Mouse (Mus musculus) liver, embryonic 13.5 days (tissue): ENCODE measurements around the gene Mpz. TPM values are rescaled to one million over a fixed set of nuclear protein-coding genes. Genes with fewer than 3 reads are reported as not detected.
"Not testable (repeated sequence)": the region's sequence is repeated elsewhere in the genome, so short reads cannot be mapped to it uniquely, and the experiment has no call there.

Experiments used
- ATAC-seq: fragments of 200-750 bp; cut with Nextera tagmentation; 2 replicates; pipeline ENCODE4 v1.8.0; 2017; ENCODE audit warnings: low read depth, mild to moderate bottlenecking, moderate number of reproducible peaks, moderate library complexity
- DNase-seq: peaks from one replicate; pipeline ENCODE4 v3.0.0; 2022
- H3K27ac ChIP-seq: fragments of 300-500 bp; sonication (generic); 2 replicates; pipeline ENCODE4 v1.5.1; 2015; ENCODE audit warnings: moderate library complexity, mild to moderate bottlenecking, inconsistent platforms
- H3K27me3 ChIP-seq: fragments of 300-500 bp; sonication (generic); 2 replicates; pipeline ENCODE4 v1.6.1; 2015; ENCODE audit warnings: mild to moderate bottlenecking, inconsistent platforms
- H3K36me3 ChIP-seq: fragments of 300-500 bp; sonication (generic); 2 replicates; pipeline ENCODE4 v1.6.1; 2015; ENCODE audit warnings: mild to moderate bottlenecking, inconsistent platforms
- H3K4me1 ChIP-seq: fragments of 300-500 bp; sonication (generic); replicated peaks from 2 replicates; pipeline ENCODE4 v1.6.1; 2015; ENCODE audit warnings: inconsistent platforms
- H3K4me2 ChIP-seq: fragments of 300-500 bp; sonication (generic); 2 replicates; pipeline ENCODE4 v1.6.1; 2015; ENCODE audit warnings: inconsistent platforms, mild to moderate bottlenecking, moderate library complexity
- H3K4me3 ChIP-seq: fragments of 300-500 bp; sonication (generic); replicated peaks from 2 replicates; pipeline ENCODE4 v1.5.1; 2015; ENCODE audit warnings: mild to moderate bottlenecking, inconsistent platforms
- H3K9ac ChIP-seq: fragments of 300-500 bp; sonication (generic); 2 replicates; pipeline ENCODE4 v1.6.1; 2015; ENCODE audit warnings: mild to moderate bottlenecking, inconsistent platforms
- H3K9me3 ChIP-seq: fragments of 300-500 bp; sonication (generic); replicated peaks from 2 replicates; pipeline ENCODE4 v1.6.1; 2016; ENCODE audit warnings: inconsistent platforms
- WGBS: fragments of 180-500 bp; shearing (Covaris S2); methylation state at CpG from one replicate; pipeline ENCODE4 v1.1.7; 2015; ENCODE audit not compliant: insufficient replicate concordance; 5-methylcytosine and 5-hydroxymethylcytosine counted together
- polyA plus RNA-seq: library from polyadenylated mRNA; unstranded; fragments of >200 nt; fragmentation: Nextera tagmentation; extraction: Ambion mirVana; gene quantifications from 2 replicates; pipeline ENCODE4 v1.2.1, GENCODE M21; 2015

The Mpz gene
- polyA plus RNA-seq, 1 experiment from 2014 or later, result not detected

DNA sequence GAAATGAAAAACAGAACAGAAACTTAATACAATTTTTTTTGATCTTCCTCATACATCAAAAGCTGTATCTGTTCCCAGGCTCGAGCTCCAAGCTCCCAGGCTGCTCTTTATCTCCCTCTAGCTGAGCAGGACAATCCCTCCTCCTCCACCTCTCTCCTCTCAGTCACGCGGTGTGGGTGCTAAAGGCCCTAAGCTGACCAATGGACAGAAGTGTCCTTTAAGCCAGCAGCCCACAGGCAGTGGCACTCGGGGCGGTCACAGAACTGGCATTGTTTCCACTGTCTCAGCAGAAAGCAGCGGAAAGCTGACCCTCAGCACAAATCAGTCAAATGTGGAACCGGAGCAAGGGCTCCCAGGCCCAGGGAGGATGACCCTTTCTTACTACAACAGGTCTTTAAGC, 21.3 kb upstream of the Mpz start:
- Histone ChIP-seq H3K4me2 (no peak overlapping the region), H3K4me3 (no peak overlapping the region), H3K27me3 (no peaks in the 10 kb centered on the region), H3K9ac (no peak overlapping the region), H3K36me3 (peaks cover 60% of the 10 kb centered on the region), H3K27ac (no peak overlapping the region; the same call in 1 of the 2 replicates), H3K4me1 (peaks cover 16% of the 10 kb centered on the region), H3K9me3 (no peaks in the 10 kb centered on the region)
- ATAC-seq, result no peak
- WGBS, result 65% methylated on average over 7 of the region's 7 CpGs
- DNase-seq, result no peak

DNA sequence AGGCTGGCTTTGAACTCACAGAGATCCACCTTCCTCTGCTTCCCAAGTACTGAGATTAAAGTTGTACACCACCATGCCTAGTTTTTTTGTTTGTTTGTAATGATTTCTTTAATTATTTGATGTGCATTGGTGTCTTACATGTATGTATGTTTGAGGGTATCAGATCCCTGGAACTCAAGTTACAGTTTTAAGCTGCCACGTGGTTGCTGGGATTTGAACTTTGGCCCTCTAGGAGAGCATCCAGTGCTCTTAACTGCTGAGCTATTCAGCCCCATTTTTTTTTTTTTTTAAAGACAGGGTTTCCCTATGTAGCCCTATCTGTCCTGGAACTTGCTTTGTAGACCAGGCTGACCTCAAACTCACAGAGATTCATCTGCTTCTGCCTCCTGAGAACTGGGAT, 19.5 kb upstream of the Mpz start:
- no peak overlapping the region for H3K4me2 ChIP-seq
- no peak for DNase-seq
- peaks cover 8% of the 10 kb centered on the region; the same call in 1 of the 2 replicates for H3K4me1 ChIP-seq
- no peak overlapping the region for H3K27ac ChIP-seq
- peaks cover 77% of the 10 kb centered on the region for H3K36me3 ChIP-seq
- no peak overlapping the region for H3K9ac ChIP-seq
- ATAC-seq, result no peak
- H3K4me3 ChIP-seq, result no peak overlapping the region
- H3K27me3 ChIP-seq, result no peaks in the 10 kb centered on the region
- H3K9me3 ChIP-seq, result no peaks in the 10 kb centered on the region
- 83% methylated on average over 1 of the region's 1 CpGs for WGBS

DNA sequence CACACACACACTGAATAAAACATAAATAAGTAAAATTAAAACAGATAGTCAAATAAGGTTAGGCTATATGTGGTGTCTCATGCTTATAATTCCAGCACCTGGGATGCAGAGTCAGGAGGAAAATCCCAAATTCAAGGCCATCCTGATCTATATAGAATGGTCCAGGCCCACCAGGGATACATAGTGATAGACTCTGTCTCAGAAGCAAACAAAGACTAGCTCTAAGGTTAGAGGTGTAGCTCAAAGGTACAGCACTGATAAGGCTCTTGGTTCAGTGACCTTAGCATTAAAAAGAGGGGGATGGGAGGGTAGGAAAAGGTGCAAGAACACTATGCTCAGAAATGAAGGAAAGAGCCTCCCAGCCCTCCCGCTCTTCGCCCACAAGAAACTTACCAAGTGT, 14.9 kb upstream of the Mpz start:
- Histone ChIP-seq H3K4me2 (no peak overlapping the region), H3K9ac (no peak overlapping the region), H3K36me3 (peaks cover 88% of the 10 kb centered on the region), H3K9me3 (no peaks in the 10 kb centered on the region), H3K27me3 (no peaks in the 10 kb centered on the region), H3K4me3 (no peak overlapping the region), H3K4me1 (peaks cover 8% of the 10 kb centered on the region; the same call in 1 of the 2 replicates), H3K27ac (peak overlapping the region; percentile 23; the same call in 1 of the 2 replicates)
- 88% methylated on average over 2 of the region's 2 CpGs for WGBS
- DNase-seq (no peak), ATAC-seq (peak; percentile 53; the same call in 1 of the 2 replicates)

DNA sequence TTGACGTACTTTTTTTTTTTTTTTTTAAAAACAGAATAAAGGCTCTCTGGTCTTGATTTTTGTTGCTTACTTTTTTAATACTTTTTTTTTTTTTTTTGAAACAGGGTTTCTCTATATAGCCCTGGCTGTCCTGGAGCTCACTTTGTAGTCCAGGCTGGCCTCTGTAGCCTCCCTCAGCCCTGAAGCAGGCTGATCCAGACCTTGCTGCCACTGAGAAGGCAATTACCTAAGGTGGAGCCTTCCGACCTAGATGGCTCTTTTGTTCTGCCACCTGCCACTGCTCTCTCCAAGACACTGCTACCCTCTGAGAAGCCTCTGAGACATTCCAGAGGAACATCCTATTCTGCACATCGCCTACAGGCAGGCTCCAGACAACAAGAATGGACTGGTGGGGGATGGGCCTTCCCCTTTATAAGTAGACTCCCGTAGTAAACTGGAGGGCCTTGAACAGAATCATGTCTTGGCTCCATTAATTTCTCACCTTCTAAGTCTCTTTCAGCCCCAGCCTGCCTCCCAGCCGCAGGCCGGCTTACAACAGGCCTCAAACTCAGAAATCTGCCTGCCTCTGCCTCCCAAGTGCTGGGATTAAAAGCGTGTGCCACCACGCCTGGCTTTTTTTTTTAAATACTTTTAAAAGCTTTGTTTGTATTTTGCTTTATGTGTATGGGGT, 12.9 kb upstream of the Mpz start:
- WGBS, result 89% methylated on average over 8 of the region's 8 CpGs
- not testable (repeated sequence) for H3K4me1 ChIP-seq, H3K9me3 ChIP-seq, ATAC-seq, DNase-seq, H3K4me2 ChIP-seq, H3K27me3 ChIP-seq, H3K4me3 ChIP-seq, H3K9ac ChIP-seq, H3K27ac ChIP-seq
- peaks cover 92% of the 10 kb centered on the region for H3K36me3 ChIP-seq

DNA sequence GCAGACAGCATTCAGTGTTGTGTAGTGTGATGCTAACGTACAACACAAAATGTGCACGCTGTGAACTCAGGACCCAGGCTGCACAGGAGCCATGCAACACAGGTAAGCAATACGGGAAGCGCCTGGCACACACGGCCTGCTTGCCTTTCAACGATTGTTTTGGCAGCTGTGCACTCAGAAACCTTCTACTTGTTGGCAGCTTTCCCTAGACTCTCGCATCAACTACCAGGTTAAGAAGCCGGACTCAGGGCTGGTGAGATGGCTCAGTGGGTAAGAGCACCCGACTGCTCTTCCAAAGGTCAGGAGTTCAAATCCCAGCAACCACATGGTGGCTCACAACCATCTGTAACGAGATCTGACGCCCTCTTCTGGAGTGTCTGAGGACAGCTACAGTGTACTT, 7.5 kb upstream of the Mpz start:
- WGBS, result 83% methylated on average over 11 of the region's 11 CpGs
- not testable (repeated sequence) for H3K9me3 ChIP-seq, H3K9ac ChIP-seq, H3K27me3 ChIP-seq, H3K4me2 ChIP-seq, ATAC-seq, H3K4me3 ChIP-seq, H3K4me1 ChIP-seq, DNase-seq, H3K27ac ChIP-seq
- peaks cover 73% of the 10 kb centered on the region for H3K36me3 ChIP-seq

DNA sequence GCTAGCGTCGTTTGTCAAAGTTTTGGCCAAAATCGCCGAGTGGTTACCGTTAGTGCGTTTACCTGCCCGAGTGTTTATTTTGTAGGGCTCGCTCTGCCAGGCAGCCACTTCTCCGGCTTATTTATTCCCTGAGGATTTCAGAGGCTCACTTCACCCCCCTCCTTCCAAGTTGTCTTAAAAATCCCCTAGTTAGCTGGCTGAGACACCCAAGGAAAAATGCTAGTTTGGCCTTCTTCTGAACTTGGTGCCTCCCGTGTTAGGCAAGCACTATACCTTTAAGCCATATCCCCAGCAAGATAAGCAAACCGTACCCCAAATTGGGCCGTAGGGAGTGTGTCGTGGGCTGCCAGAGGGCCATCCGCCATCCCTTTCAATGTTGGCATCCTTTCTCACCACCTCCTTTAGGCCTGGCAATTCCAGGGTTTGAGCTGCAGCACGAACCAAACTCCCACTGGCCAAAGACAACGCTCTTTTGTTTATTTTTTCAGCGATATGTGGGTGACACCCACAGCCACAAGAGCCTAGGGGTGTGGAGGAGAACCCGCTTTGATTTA, 404 bp downstream of the Mpz start:
- peaks cover 30% of the 10 kb centered on the region for H3K4me1 ChIP-seq
- H3K9ac ChIP-seq, result peak overlapping the region; percentile 65
- H3K27me3 ChIP-seq, result peaks cover 12% of the 10 kb centered on the region; the same call in 1 of the 2 replicates
- H3K4me2 ChIP-seq, result peak overlapping the region; percentile 91
- H3K36me3 ChIP-seq, result peaks cover 2% of the 10 kb centered on the region
- peak; percentile 23 for DNase-seq
- peak overlapping the region; percentile 77 for H3K4me3 ChIP-seq
- WGBS, result 12% methylated on average over 18 of the region's 18 CpGs
- no peaks in the 10 kb centered on the region for H3K9me3 ChIP-seq
- H3K27ac ChIP-seq, result peak overlapping the region; percentile 76
- peak; percentile 45 for ATAC-seq

DNA sequence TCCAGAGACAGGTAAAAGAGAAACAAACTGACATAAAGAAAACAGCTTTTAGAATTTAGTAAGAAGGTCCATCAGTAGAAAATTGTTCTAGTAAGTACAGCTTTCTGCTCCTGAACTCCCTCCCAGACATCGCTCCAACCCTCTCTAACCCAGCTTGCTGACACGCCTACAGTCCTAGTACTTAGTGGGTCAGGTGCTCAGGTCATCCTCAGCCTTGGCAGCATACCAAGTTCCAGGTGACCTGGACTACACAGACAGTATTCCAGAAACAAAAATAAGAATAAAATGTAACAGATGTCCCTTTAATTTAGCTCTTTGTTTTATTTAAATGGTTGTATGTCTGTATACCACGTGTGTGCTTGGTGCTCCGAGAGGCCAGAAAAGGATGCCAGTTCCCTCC, 1.5 kb downstream of the Mpz start:
- WGBS, result 86% methylated on average over 4 of the region's 4 CpGs
- Histone ChIP-seq H3K36me3 (no peaks in the 10 kb centered on the region), H3K4me3 (no peak overlapping the region), H3K4me2 (no peak overlapping the region), H3K27me3 (peaks cover 20% of the 10 kb centered on the region), H3K9ac (no peak overlapping the region), H3K9me3 (no peaks in the 10 kb centered on the region), H3K27ac (no peak overlapping the region), H3K4me1 (peaks cover 30% of the 10 kb centered on the region)
- DNase-seq, result no peak
- ATAC-seq, result no peak

DNA sequence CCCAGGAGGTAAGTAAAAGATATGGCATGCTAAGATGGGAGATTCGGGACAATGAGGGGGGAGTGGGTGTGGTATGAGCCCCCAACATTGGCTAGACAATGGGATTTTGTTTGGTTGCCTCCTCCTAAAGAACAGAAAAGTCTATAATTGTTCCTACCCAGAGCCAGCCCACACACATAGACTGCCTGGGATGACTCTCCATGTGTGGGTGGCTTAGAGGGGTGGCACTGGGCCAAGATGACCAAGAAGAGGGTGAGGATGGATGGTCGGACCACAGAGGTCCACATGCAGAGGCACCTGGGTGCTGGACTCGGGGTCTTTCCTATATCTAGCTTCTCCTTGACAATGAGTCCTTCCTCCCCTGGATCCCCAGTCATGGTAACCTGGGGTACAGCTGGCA, 6.1 kb downstream of the Mpz start:
- peaks cover 62% of the 10 kb centered on the region for H3K27me3 ChIP-seq
- peaks cover 17% of the 10 kb centered on the region for H3K4me1 ChIP-seq
- H3K9ac ChIP-seq, result no peak overlapping the region
- H3K4me2 ChIP-seq, result no peak overlapping the region
- H3K9me3 ChIP-seq, result no peaks in the 10 kb centered on the region
- ATAC-seq (no peak), DNase-seq (no peak)
- H3K27ac ChIP-seq, result no peak overlapping the region
- 49% methylated on average over 3 of the region's 3 CpGs for WGBS
- no peaks in the 10 kb centered on the region for H3K36me3 ChIP-seq
- no peak overlapping the region for H3K4me3 ChIP-seq

DNA sequence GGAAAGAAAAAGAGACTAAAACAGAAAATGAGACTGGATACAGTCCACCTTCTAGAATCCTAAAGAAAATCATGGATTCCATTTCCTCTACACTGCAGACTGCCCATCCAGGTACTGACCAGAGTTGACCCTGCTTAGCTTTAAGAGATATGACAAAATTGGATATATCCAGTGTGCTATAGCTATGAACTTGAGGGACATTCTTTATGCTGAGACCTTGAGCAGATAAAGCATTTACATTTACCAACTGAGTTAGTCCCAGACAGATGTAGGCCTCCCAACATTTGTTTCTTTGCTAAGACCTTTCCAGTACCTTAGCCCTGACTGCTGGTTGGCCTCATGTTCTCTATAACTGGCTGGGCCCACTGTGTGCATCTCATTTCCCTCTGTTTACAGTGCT, 7.5 kb downstream of the Mpz start:
- Histone ChIP-seq H3K4me3 (no peak overlapping the region), H3K4me2 (no peak overlapping the region), H3K9ac (no peak overlapping the region), H3K27ac (no peak overlapping the region), H3K4me1 (peaks cover 17% of the 10 kb centered on the region), H3K9me3 (no peaks in the 10 kb centered on the region), H3K27me3 (peaks cover 63% of the 10 kb centered on the region), H3K36me3 (no peaks in the 10 kb centered on the region)
- DNase-seq (no peak), ATAC-seq (no peak)

DNA sequence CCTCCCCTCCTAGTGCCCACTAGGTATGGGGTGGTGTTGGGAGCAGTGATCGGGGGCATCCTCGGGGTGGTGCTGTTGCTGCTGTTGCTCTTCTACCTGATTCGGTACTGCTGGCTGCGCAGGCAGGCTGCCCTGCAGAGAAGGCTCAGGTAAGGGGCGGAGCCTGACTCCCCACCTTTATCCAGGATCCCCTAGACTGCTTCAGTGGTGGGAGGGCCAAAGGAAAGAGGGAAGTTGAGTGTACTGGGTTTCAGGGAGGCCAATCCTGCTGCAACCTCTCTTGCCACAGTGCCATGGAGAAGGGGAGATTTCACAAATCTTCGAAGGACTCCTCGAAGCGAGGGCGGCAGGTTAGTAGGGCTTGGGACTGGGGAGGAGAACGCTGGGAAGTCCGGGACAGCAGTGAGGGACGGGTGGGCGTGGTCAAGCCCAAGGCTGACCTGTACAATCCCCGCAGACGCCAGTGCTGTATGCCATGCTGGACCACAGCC, 9.0 kb downstream of the Mpz start:
- H3K9me3 ChIP-seq, result no peaks in the 10 kb centered on the region
- peak overlapping the region; percentile 53 for H3K4me2 ChIP-seq
- no peak overlapping the region for H3K9ac ChIP-seq
- peaks cover 17% of the 10 kb centered on the region for H3K4me1 ChIP-seq
- peak overlapping the region; percentile 26 for H3K4me3 ChIP-seq
- no peak overlapping the region for H3K27ac ChIP-seq
- DNase-seq (no peak), ATAC-seq (peak; percentile 47)
- 11% methylated on average over 15 of the region's 15 CpGs for WGBS
- peaks cover 62% of the 10 kb centered on the region for H3K27me3 ChIP-seq
- H3K36me3 ChIP-seq, result no peaks in the 10 kb centered on the region

DNA sequence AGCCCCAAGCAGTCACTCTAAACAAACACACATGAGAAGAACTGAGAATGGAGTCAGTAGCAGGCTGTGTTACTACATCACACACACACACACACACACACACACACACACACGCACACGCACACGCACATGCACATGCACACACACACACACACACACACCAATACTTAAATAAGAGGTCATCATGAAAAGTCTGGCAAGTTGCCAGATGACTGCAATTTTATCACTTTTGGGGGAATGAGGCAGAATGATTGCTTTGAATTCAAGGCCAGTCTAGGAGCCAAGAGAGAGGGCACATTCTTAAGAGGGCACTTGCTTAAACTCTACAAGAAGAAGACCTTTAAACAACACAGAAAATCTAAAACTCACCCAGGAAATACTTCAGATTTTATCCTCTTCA, 12.0 kb downstream of the Mpz start:
- Histone ChIP-seq H3K4me1 (peaks cover 17% of the 10 kb centered on the region), H3K9ac (no peak overlapping the region), H3K27ac (no peak overlapping the region), H3K36me3 (no peaks in the 10 kb centered on the region), H3K9me3 (no peaks in the 10 kb centered on the region), H3K27me3 (peaks cover 41% of the 10 kb centered on the region), H3K4me2 (no peak overlapping the region), H3K4me3 (no peak overlapping the region)
- DNase-seq, result no peak
- WGBS, result 89% methylated on average over 3 of the region's 3 CpGs
- ATAC-seq, result no peak

DNA sequence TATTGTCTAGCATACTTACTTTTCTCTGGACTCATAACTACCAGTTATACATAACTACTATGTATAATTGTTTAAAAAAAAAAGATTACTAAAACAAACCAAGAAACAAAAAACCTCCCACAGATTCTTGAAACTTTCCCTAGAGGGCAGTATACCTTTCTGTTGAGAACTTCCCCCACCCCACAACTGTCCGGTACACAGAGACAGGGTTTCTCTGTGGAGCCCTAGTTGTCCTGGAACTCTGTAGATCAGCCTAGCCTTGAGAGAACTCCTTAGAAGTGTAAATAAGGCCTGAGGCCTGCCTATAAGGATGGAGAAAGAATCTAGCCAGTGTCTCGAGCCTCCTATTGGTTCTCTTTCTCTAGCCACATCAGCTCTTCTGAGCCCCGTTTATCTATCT, 13.7 kb downstream of the Mpz start:
- H3K36me3 ChIP-seq, result no peaks in the 10 kb centered on the region
- H3K27me3 ChIP-seq, result peaks cover 28% of the 10 kb centered on the region
- H3K9ac ChIP-seq, result no peak overlapping the region
- H3K4me3 ChIP-seq, result no peak overlapping the region
- no peaks in the 10 kb centered on the region for H3K9me3 ChIP-seq
- ATAC-seq (no peak), DNase-seq (no peak)
- H3K4me2 ChIP-seq, result no peak overlapping the region
- WGBS, result 30% methylated on average over 3 of the region's 3 CpGs
- H3K4me1 ChIP-seq, result peaks cover 17% of the 10 kb centered on the region
- no peak overlapping the region for H3K27ac ChIP-seq
